Mouse (Mus musculus) MEL (cell line): ENCODE results near the gene Lrrc8e. TPM values are rescaled to one million over a fixed set of nuclear protein-coding genes. Genes with fewer than 3 reads are reported as not detected.

Experiments used
- DNase-seq: peaks from one replicate; pipeline ENCODE4 v3.0.0; 2011; ENCODE audit warnings: low read depth, low spot score
- H3K27ac ChIP-seq: 2 replicates; pipeline ENCODE4 v1.5.1; 2012; ENCODE audit warnings: low read depth, mild to moderate bottlenecking, control low read depth, low read length, moderate library complexity; ENCODE audit not compliant: control insufficient read depth
- H3K27me3 ChIP-seq, 2 experiments: fragments of 150-350 bp in 1 of 2; sonication (generic) in 1 of 2; 2 replicates each; pipeline ENCODE4 v1.6.1; 2012; ENCODE audit warnings: low read length in 2 of 2, mild to moderate bottlenecking in 2 of 2, improper control_type of control experiment in 1 of 2, moderate library complexity in 1 of 2; ENCODE audit not compliant: insufficient read depth in 2 of 2, control insufficient read depth in 1 of 2
- H3K36me3 ChIP-seq, 2 experiments: 2 replicates each; pipeline ENCODE4 v1.6.1; 2012 to 2014; ENCODE audit warnings: low read length in 2 of 2, improper control_type of control experiment in 1 of 2, inconsistent platforms in 1 of 2, mild to moderate bottlenecking in 1 of 2; ENCODE audit not compliant: insufficient read depth in 2 of 2, control insufficient read depth in 1 of 2
- H3K4me1 ChIP-seq, 2 experiments: fragments of 150-350 bp in 1 of 2; sonication (generic) in 1 of 2; 2 replicates each; pipeline ENCODE4 v1.6.1; 2012; ENCODE audit warnings: low read length in 2 of 2, improper control_type of control experiment in 1 of 2, mild to moderate bottlenecking in 1 of 2; ENCODE audit not compliant: insufficient read depth in 2 of 2, control insufficient read depth in 1 of 2
- H3K4me3 ChIP-seq, 2 experiments: fragments of 150-350 bp in 1 of 2; sonication (generic) in 1 of 2; 2 replicates each; pipeline ENCODE4 v1.5.1; 2012; ENCODE audit warnings: low read depth in 2 of 2, low read length in 2 of 2, mild to moderate bottlenecking in 2 of 2, moderate library complexity in 2 of 2, control low read depth in 1 of 2, improper control_type of control experiment in 1 of 2; ENCODE audit not compliant: control insufficient read depth in 1 of 2, insufficient read depth in 1 of 2
- H3K79me2 ChIP-seq: 2 replicates; pipeline ENCODE4 v1.6.1; 2012; ENCODE audit warnings: mild to moderate bottlenecking, low read length, moderate library complexity; ENCODE audit not compliant: control insufficient read depth, poor library complexity, insufficient read depth
- H3K9ac ChIP-seq: 2 replicates; pipeline ENCODE4 v1.6.1; 2012; ENCODE audit warnings: low read depth, mild to moderate bottlenecking, control low read depth, low read length, moderate library complexity; ENCODE audit not compliant: control insufficient read depth, poor library complexity, severe bottlenecking
- H3K9me3 ChIP-seq: fragments of 150-350 bp; sonication (generic); replicated peaks from 2 replicates; pipeline ENCODE4 v1.6.1; 2012; ENCODE audit warnings: mild to moderate bottlenecking, low read length, improper control_type of control experiment, moderate library complexity; ENCODE audit not compliant: insufficient read depth
- BHLHE40 ChIP-seq: IDR thresholded peaks from 2 replicates; pipeline ENCODE4 v1.6.1; 2012; ENCODE audit warnings: low read depth, mild to moderate bottlenecking, inconsistent platforms, low read length, improper control_type of control experiment, borderline replicate concordance
- CTCF ChIP-seq, 3 experiments: IDR thresholded peaks in 2 of 3; conservative IDR thresholded peaks in 1 of 3; 2 replicates each; pipeline ENCODE4 v1.5.1; 2011 to 2012; ENCODE audit warnings: low read length in 3 of 3, low read depth in 2 of 3, mild to moderate bottlenecking in 2 of 3, improper control_type of control experiment in 1 of 3, inconsistent platforms in 1 of 3, mixed read lengths in 1 of 3, moderate library complexity in 1 of 3; ENCODE audit not compliant: control insufficient read depth in 1 of 3, insufficient read depth in 1 of 3, poor library complexity in 1 of 3, severe bottlenecking in 1 of 3
- HCFC1 ChIP-seq: IDR thresholded peaks from 2 replicates; pipeline ENCODE4 v1.6.1; 2012; ENCODE audit warnings: low read depth, mild to moderate bottlenecking, inconsistent platforms, low read length, improper control_type of control experiment, moderate library complexity
- JUND ChIP-seq: IDR thresholded peaks from 2 replicates; pipeline ENCODE4 v1.6.1; 2011; ENCODE audit warnings: low read depth, mild to moderate bottlenecking, improper control_type of control experiment, low read length
- KAT2A ChIP-seq: conservative IDR thresholded peaks from 2 replicates; pipeline ENCODE4 v1.6.1; 2012; ENCODE audit warnings: low read depth, low read length, improper control_type of control experiment, inconsistent platforms
- MAX ChIP-seq: IDR thresholded peaks from 2 replicates; pipeline ENCODE4 v1.6.1; 2011; ENCODE audit warnings: low read length, improper control_type of control experiment
- MAZ ChIP-seq: IDR thresholded peaks from 2 replicates; pipeline ENCODE4 v1.6.1; 2012; ENCODE audit warnings: low read depth, mild to moderate bottlenecking, inconsistent platforms, low read length, improper control_type of control experiment
- MEF2A ChIP-seq: IDR thresholded peaks from 2 replicates; pipeline ENCODE4 v1.6.1; 2014; ENCODE audit warnings: low read depth, mild to moderate bottlenecking, inconsistent platforms, low read length, improper control_type of control experiment; ENCODE audit not compliant: poor library complexity, insufficient replicate concordance, severe bottlenecking; ENCODE audit errors: extremely low read depth
- MYC ChIP-seq: IDR thresholded peaks from 2 replicates; pipeline ENCODE4 v1.6.1; 2011; ENCODE audit warnings: low read depth, mild to moderate bottlenecking, low read length, improper control_type of control experiment, moderate library complexity
- NELFE ChIP-seq: IDR thresholded peaks from 2 replicates; pipeline ENCODE4 v1.6.1; 2011; ENCODE audit warnings: low read depth, low read length, improper control_type of control experiment
- NRF1 ChIP-seq: IDR thresholded peaks from 2 replicates; pipeline ENCODE4 v1.6.1; 2014; ENCODE audit warnings: low read depth, mild to moderate bottlenecking, inconsistent platforms, low read length, improper control_type of control experiment, moderate library complexity; ENCODE audit not compliant: poor library complexity, insufficient read depth, severe bottlenecking
- POLR2AphosphoS2 ChIP-seq: IDR thresholded peaks from 2 replicates; pipeline ENCODE4 v1.6.1; 2011; ENCODE audit warnings: low read length, improper control_type of control experiment
- RAD21 ChIP-seq: IDR thresholded peaks from 2 replicates; pipeline ENCODE4 v1.6.1; 2011; ENCODE audit warnings: mild to moderate bottlenecking, low read depth, low read length, improper control_type of control experiment
- RCOR1 ChIP-seq: IDR thresholded peaks from 2 replicates; pipeline ENCODE4 v1.6.1; 2012; ENCODE audit warnings: low read depth, mild to moderate bottlenecking, inconsistent platforms, low read length, improper control_type of control experiment
- SIN3A ChIP-seq: IDR thresholded peaks from 2 replicates; pipeline ENCODE4 v1.6.1; 2012; ENCODE audit warnings: low read length, improper control_type of control experiment, inconsistent platforms
- TAL1 ChIP-seq: IDR thresholded peaks from 2 replicates; pipeline ENCODE4 v1.6.1; 2012; ENCODE audit warnings: mild to moderate bottlenecking, inconsistent platforms, low read length, moderate library complexity, mixed read lengths
- USF2 ChIP-seq, 2 experiments: IDR thresholded peaks; 2 replicates each; pipeline ENCODE4 v1.6.1; 2011 to 2012; ENCODE audit warnings: improper control_type of control experiment in 2 of 2, low read length in 2 of 2, borderline replicate concordance in 1 of 2, inconsistent platforms in 1 of 2, low read depth in 1 of 2, mild to moderate bottlenecking in 1 of 2; ENCODE audit not compliant: insufficient read depth in 1 of 2
- ZC3H11A ChIP-seq: IDR thresholded peaks from 2 replicates; pipeline ENCODE4 v1.6.1; 2012; ENCODE audit warnings: low read depth, mild to moderate bottlenecking, inconsistent platforms, low read length, improper control_type of control experiment
- ZMIZ1 ChIP-seq: IDR thresholded peaks from 2 replicates; pipeline ENCODE4 v1.6.1; 2012; ENCODE audit warnings: low read depth, mild to moderate bottlenecking, inconsistent platforms, low read length, improper control_type of control experiment, moderate library complexity
- ZNF384 ChIP-seq: IDR thresholded peaks from 2 replicates; pipeline ENCODE4 v1.6.1; 2012; ENCODE audit warnings: low read depth, mild to moderate bottlenecking, inconsistent platforms, low read length, improper control_type of control experiment
- polyA plus RNA-seq, 2 experiments: library from polyadenylated mRNA; stranded (reverse) in 1 of 2; unstranded in 1 of 2; fragments of >175 nt in 1 of 2; fragments of >200 nt in 1 of 2; gene quantifications; 2 replicates each; pipeline versions ENCODE4 v1.2.1 to v1.2.4; 2012; ENCODE audit warnings: low replicate concordance in 2 of 2, low read depth in 1 of 2; ENCODE audit not compliant: insufficient read length in 2 of 2, insufficient read depth in 1 of 2, missing spikeins in 1 of 2
- total RNA-seq: library from RNA; depleted of rRNA; stranded (reverse); fragments of 300-350 nt; gene quantifications from 2 replicates; pipeline ENCODE4 v1.2.3, GENCODE M21; 2012

The Lrrc8e gene
- total and polyA plus RNA-seq, 3 experiments: 0.35 to 0.36 TPM; not detected in 1

GRCm38 (mm10) chr8:4247951-4248540 is 21.4 kb downstream of the Lrrc8e start, which contains the start of gene Tgfbr3l:
Gene Tgfbr3l (plus strand): TSS chr8:4248214.
- no peak within 1 kb of the TSS for H3K27ac ChIP-seq
- H3K9me3 ChIP-seq: no peaks in the 10 kb centered on the region
- peaks cover 3 to 4% of the 10 kb centered on the region in 2 experiments; a peak in 1 of 4 replicates for H3K36me3 ChIP-seq
- H3K9ac ChIP-seq: no peak within 1 kb of the TSS
- no peak for DNase-seq
- TF ChIP-seq RAD21: no peak
- H3K27me3 ChIP-seq: no peaks in the 10 kb centered on the region
- no peak within 1 kb of the TSS for H3K4me3 ChIP-seq
- peaks cover 0 to 9% of the 10 kb centered on the region in 2 experiments; a peak in 2 of 4 replicates for H3K4me1 ChIP-seq
- peaks cover under 1% of the 10 kb centered on the region; the same call in 1 of the 2 replicates for H3K79me2 ChIP-seq

GRCm38 (mm10) chr8:4249213-4249612 is 22.6 kb downstream of the Lrrc8e start:
- Histone ChIP-seq H3K27me3 (no peaks in the 10 kb centered on the region), H3K4me1 (peaks cover 0 to 15% of the 10 kb centered on the region in 2 experiments; a peak in 2 of 4 replicates), H3K4me3 (no peak overlapping the region), H3K9me3 (no peaks in the 10 kb centered on the region), H3K79me2 (peaks cover 1% of the 10 kb centered on the region), H3K9ac (no peak overlapping the region), H3K27ac (no peak overlapping the region), H3K36me3 (peaks cover 1 to 6% of the 10 kb centered on the region in 2 experiments; a peak in 3 of 4 replicates)
- TF ChIP-seq TAL1 (no peak), SIN3A (no peak), MYC (no peak), MEF2A (no peak), NELFE (no peak), POLR2AphosphoS2 (no peak; the same call in 1 of the 2 replicates), MAZ (no peak), CTCF (IDR thresholded peaks at IDR 0.05 in 2 of 3, conservative IDR thresholded peaks at IDR 0.05 in 1 of 3; ENCODE audit: control insufficient read depth in 1 of 3, insufficient read depth in 1 of 3, low read depth in 2 of 3, low read length in 3 of 3, poor library complexity in 1 of 3, severe bottlenecking in 1 of 3) (no peak), ZMIZ1 (no peak), ZNF384 (no peak), ZC3H11A (no peak), RCOR1 (no peak), MAX (no peak), NRF1 (no peak), KAT2A (no peak), BHLHE40 (no peak), USF2 (IDR thresholded peaks at IDR 0.05; ENCODE audit: borderline replicate concordance in 1 of 2, insufficient read depth in 1 of 2, low read depth in 1 of 2, low read length in 2 of 2) (no peak), JUND (no peak), HCFC1 (no peak)
- no peak for DNase-seq
